Mouse (Mus musculus) liver, embryonic 11.5 days (tissue): ENCODE results near the gene Tbc1d2. TPM values are rescaled to one million over a fixed set of nuclear protein-coding genes. Genes with fewer than 3 reads are reported as not detected.

Source experiments
- ATAC-seq: fragments of 200-750 bp; cut with Nextera tagmentation; replicated peaks from 2 replicates; pipeline ENCODE4 v1.8.0; 2017; ENCODE audit warnings: moderate number of reproducible peaks, mild to moderate bottlenecking, moderate TSS enrichment, moderate library complexity; ENCODE audit not compliant: low FRiP score
- DNase-seq: peaks from one replicate; pipeline ENCODE4 v3.0.0-alpha.2; 2017; ENCODE audit warnings: low spot score
- H3K27ac ChIP-seq: fragments of 300-500 bp; sonication (generic); 2 replicates; pipeline ENCODE4 v1.5.1; 2014; ENCODE audit warnings: mild to moderate bottlenecking, low read depth, low read length, control low read depth
- H3K27me3 ChIP-seq: fragments of 300-500 bp; sonication (generic); replicated peaks from 2 replicates; pipeline ENCODE4 v1.6.1; 2014; ENCODE audit warnings: low read length, mixed read lengths; ENCODE audit not compliant: control insufficient read depth, insufficient read depth
- H3K36me3 ChIP-seq: fragments of 300-500 bp; sonication (generic); 2 replicates; pipeline ENCODE4 v1.6.1; 2014; ENCODE audit warnings: mild to moderate bottlenecking, low read length, moderate library complexity, mixed read lengths; ENCODE audit not compliant: control insufficient read depth, insufficient read depth
- H3K4me1 ChIP-seq: fragments of 300-500 bp; sonication (generic); replicated peaks from 2 replicates; pipeline ENCODE4 v1.6.1; 2014; ENCODE audit warnings: low read length, mixed read lengths; ENCODE audit not compliant: control insufficient read depth, insufficient read depth
- H3K4me2 ChIP-seq: fragments of 300-500 bp; sonication (generic); 2 replicates; pipeline ENCODE4 v1.6.1; 2014; ENCODE audit warnings: mild to moderate bottlenecking, control low read depth, moderate library complexity
- H3K4me3 ChIP-seq: fragments of 300-500 bp; sonication (generic); 2 replicates; pipeline ENCODE4 v1.5.1; 2014; ENCODE audit warnings: low read depth, low read length, control low read depth
- H3K9ac ChIP-seq: fragments of 300-500 bp; sonication (generic); 2 replicates; pipeline ENCODE4 v1.6.1; 2014; ENCODE audit warnings: low read depth, low read length, control low read depth
- H3K9me3 ChIP-seq: fragments of 300-500 bp; sonication (generic); 2 replicates; pipeline ENCODE4 v1.6.1; 2016; ENCODE audit warnings: low read length, inconsistent platforms, mixed read lengths; ENCODE audit not compliant: control insufficient read depth
- WGBS: fragments of 180-500 bp; shearing (Covaris S2); extraction: QIAGEN DNeasy Blood & Tissue Kit; methylation state at CpG from one replicate; pipeline ENCODE4 v1.1.7; 2014; 5-methylcytosine and 5-hydroxymethylcytosine counted together
- polyA plus RNA-seq: library from polyadenylated mRNA; unstranded; fragments of >200 nt; fragmentation: Nextera tagmentation; extraction: Ambion mirVana; gene quantifications from 2 replicates; pipeline ENCODE4 v1.2.1, GENCODE M21; 2014

The Tbc1d2 gene
- polyA plus RNA-seq, 1 experiment from 2014 or later: 0.58 TPM

DNA sequence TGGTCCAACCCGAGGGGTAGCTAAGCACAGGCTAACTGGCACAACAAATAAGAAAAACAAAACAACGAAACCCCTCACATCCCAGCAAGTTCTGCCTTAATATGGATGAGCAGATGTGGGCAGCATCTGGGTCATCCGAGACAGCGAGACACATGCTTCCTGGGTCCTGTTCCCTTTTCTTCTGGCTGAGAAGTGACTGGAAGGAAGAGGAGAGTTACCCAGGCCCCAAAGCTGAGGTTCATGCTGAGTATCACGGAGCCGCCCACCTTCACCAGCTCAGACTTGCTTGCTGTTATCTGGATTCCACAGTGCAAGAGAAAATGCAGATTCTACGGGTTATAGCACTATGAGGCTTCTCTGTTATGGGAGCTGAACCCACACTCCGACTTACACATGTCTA lies 29.1 kb downstream of the Tbc1d2 start:
- Histone ChIP-seq H3K27me3 (peaks cover 3% of the 10 kb centered on the region), H3K4me2 (peak overlapping the region; percentile 61), H3K9ac (no peak overlapping the region), H3K4me3 (peak overlapping the region; percentile 35; the same call in 1 of the 2 replicates), H3K4me1 (peaks cover 11% of the 10 kb centered on the region; the same call in 1 of the 2 replicates), H3K27ac (no peak overlapping the region), H3K9me3 (no peaks in the 10 kb centered on the region), H3K36me3 (no peaks in the 10 kb centered on the region)
- 58% methylated on average over 8 of the region's 8 CpGs for WGBS
- DNase-seq (no peak), ATAC-seq (no peak)

DNA sequence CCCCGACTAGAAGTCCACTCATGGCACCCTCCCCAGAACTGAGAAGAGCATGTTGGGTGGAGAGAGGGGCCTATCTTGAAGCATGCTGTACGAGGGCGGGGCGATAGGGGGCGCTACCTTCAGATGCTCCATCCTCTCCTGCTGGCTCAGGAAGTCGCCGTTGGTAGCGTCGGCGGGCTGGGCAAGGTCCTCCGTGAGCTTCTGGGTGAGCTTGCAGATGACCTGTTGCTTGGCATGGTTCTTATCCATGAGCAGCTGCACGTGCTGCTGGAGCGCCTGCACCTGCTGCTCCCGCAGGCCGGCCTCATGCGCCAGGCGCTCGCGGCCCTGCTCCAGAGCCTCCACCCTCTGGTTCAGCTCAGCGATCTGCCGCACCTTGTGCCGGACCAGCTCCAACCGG lies 29.7 kb downstream of the Tbc1d2 start:
- peak; percentile 63 for DNase-seq
- Histone ChIP-seq H3K27me3 (peaks cover 3% of the 10 kb centered on the region), H3K4me3 (peak overlapping the region; percentile 35)

DNA sequence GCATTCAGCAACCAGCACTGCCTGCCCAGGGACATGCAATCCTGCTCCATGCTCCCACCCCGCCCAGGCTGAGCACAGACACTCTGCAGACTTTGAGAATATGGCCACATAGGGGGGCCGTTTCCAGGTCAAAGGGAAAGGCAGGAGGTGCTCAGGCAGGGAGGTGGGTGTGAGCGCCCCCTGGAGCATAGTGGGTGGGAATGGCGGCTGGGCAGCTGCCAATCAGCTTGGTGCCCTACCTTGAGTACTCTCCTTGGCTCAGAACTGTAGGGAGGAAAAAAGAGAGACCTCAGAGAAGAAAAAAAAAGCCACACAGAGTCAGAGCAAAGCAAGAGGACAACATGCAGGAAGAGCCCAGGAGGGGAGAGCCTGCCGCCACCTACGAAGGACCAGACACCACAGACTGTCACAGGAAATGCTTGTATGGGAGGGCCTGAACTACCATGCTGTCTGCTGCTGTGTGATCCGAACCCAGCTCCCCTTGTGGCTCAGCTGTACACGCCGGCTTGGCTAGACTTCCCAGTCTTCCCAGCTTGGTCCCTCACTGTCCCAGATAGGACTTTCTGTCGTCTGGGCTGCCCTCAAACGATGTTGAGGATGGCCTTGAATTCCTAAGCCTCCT lies 31.7 kb downstream of the Tbc1d2 start:
- H3K4me1 ChIP-seq: peaks cover 20% of the 10 kb centered on the region
- no peaks in the 10 kb centered on the region for H3K9me3 ChIP-seq
- no peak overlapping the region for H3K4me2 ChIP-seq
- DNase-seq (no peak), ATAC-seq (no peak)
- H3K27me3 ChIP-seq: peaks cover 7% of the 10 kb centered on the region
- no peak overlapping the region for H3K4me3 ChIP-seq
- H3K36me3 ChIP-seq: no peaks in the 10 kb centered on the region
- no peak overlapping the region for H3K27ac ChIP-seq
- H3K9ac ChIP-seq: no peak overlapping the region
- 46% methylated on average over 11 of the region's 11 CpGs for WGBS

More for the DNA sequence above, 29.7 kb downstream of the Tbc1d2 start:
- no peaks in the 10 kb centered on the region for H3K36me3 ChIP-seq
- H3K9ac ChIP-seq: 0 out of 2 replicates have a peak overlapping the region, but pooled peaks have one; percentile 17
- peak; percentile 63 for ATAC-seq
- peaks cover 11% of the 10 kb centered on the region; the same call in 1 of the 2 replicates for H3K4me1 ChIP-seq
- peak overlapping the region; percentile 61 for H3K4me2 ChIP-seq
- H3K9me3 ChIP-seq: no peaks in the 10 kb centered on the region
- no peak overlapping the region for H3K27ac ChIP-seq
- 15% methylated on average over 23 of the region's 23 CpGs for WGBS

DNA sequence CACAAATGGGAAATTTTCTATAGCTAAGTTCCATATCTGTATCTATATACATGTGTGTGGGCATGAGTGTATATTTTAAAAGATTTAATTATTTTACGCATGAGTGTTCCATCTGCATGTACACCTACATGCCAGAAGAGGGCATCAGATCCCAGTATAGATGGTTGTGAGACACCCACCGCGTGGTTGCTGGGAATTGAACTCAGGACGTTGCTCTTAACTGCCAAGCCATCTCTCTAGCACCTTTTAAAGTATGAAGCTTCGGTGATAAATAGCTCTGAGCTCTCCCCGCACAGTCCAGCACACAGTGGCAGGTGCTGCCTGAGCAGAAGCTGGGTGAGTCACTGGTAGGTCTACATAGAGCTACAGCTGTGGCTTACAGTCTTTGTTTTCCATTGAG lies 32.6 kb downstream of the Tbc1d2 start:
- Histone ChIP-seq H3K27me3 (peaks cover 7% of the 10 kb centered on the region), H3K9me3 (no peaks in the 10 kb centered on the region), H3K4me3 (no peak overlapping the region), H3K4me1 (peaks cover 21% of the 10 kb centered on the region), H3K4me2 (no peak overlapping the region), H3K36me3 (no peaks in the 10 kb centered on the region), H3K27ac (no peak overlapping the region), H3K9ac (no peak overlapping the region)
- WGBS: 62% methylated on average over 6 of the region's 6 CpGs
- no peak for DNase-seq
- ATAC-seq: no peak

DNA sequence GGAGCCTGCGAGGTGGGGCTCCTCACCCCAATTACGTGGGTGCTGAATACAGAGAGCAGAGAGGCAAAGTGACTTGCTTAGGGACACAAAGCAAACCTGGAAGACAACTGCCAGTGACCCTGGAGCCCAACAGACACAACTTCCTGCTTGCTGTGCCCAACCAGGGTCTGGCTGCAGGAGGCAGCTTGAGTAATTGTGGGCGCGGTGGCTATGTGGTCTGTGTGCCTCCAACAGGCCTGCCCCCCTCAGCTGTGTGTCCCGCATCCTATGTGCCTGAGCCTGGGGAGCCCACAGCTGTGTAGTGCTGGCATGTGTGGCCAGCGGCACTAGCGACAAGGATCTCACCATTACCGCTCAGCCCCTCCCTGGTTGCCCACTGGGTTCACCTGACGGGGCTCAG lies 35.4 kb downstream of the Tbc1d2 start:
- WGBS: 51% methylated on average over 9 of the region's 9 CpGs
- no peaks in the 10 kb centered on the region for H3K9me3 ChIP-seq
- no peak overlapping the region for H3K4me2 ChIP-seq
- no peaks in the 10 kb centered on the region for H3K36me3 ChIP-seq
- peaks cover 11% of the 10 kb centered on the region for H3K4me1 ChIP-seq
- ATAC-seq (no peak), DNase-seq (no peak)
- peaks cover 5% of the 10 kb centered on the region for H3K27me3 ChIP-seq
- H3K4me3 ChIP-seq: no peak overlapping the region
- H3K9ac ChIP-seq: no peak overlapping the region
- no peak overlapping the region for H3K27ac ChIP-seq

DNA sequence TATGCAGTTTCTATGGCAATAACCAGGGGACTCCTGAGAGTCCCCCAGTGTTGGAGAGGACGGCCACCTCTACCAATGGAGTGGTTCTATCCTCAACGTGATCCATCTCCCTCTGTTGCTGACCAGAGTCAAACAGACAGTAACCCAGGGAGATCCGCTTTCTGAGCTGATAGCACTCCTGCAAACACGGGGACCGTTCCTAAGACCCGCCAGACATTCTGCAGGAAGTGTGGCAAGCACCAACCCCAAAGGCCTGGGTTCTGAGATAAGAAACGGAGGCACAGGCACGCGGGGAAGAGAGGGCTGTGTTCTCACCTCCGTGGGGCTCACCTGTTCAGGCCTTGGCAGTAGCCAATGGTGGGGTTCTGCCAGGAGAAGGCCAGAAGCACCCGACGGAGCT lies 36.4 kb downstream of the Tbc1d2 start:
- Histone ChIP-seq H3K27ac (no peak overlapping the region), H3K4me2 (no peak overlapping the region), H3K27me3 (peaks cover 6% of the 10 kb centered on the region; the same call in 1 of the 2 replicates), H3K9me3 (no peaks in the 10 kb centered on the region), H3K36me3 (no peaks in the 10 kb centered on the region), H3K9ac (no peak overlapping the region), H3K4me1 (peaks cover 11% of the 10 kb centered on the region), H3K4me3 (no peak overlapping the region)
- WGBS: 34% methylated on average over 12 of the region's 12 CpGs
- ATAC-seq (no peak), DNase-seq (no peak)

DNA sequence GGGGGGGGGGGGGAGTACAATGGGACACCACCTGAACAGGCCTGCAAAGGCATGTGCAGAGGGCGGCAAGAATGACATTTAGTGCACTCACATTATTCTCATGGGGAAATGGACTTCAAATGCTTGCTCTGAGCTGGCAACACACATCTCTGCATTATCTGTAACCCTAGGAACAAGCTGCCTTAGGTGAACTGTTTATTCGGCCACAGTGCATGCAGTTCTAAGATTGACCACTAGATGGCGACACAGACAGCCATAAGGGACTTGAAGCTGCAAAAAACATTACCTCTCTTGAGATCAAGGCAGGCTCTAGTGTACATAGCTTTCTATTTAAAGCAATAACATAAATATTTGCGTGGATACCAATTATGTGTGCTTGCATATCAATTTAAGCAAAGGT lies 38.8 kb downstream of the Tbc1d2 start:
- WGBS: 3% methylated on average over 4 of the region's 4 CpGs
- H3K27me3 ChIP-seq: peaks cover 7% of the 10 kb centered on the region; the same call in 1 of the 2 replicates

DNA sequence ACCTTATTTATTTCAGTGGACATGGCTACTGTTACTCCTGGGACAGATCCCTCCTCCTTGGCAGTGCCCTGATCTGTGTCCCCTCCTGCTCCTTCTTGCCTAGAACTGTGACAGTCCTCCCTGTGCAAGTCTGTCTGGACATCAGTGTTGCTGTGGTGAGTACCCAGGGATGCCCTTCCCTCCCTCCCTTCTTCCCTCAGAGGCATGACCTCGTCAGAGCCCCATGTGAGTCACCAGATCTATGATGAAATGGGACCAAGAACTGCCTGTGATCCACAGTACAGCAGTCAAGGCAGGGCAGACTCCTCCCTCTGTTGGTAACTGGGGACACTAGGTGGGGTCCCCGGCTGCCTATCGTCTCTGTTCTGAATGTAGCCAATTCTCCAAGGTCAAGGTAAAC lies 42.4 kb downstream of the Tbc1d2 start:
- H3K27me3 ChIP-seq: peaks cover 3% of the 10 kb centered on the region

More for the DNA sequence above, 38.8 kb downstream of the Tbc1d2 start:
- Histone ChIP-seq H3K4me3 (no peak overlapping the region), H3K4me1 (peaks cover 11% of the 10 kb centered on the region), H3K36me3 (no peaks in the 10 kb centered on the region), H3K9ac (no peak overlapping the region), H3K9me3 (no peaks in the 10 kb centered on the region), H3K27ac (no peak overlapping the region), H3K4me2 (no peak overlapping the region)
- 0 out of 2 replicates have a peak, but pooled peaks have one; percentile 34 for ATAC-seq
- peak; percentile 77 for DNase-seq

DNA sequence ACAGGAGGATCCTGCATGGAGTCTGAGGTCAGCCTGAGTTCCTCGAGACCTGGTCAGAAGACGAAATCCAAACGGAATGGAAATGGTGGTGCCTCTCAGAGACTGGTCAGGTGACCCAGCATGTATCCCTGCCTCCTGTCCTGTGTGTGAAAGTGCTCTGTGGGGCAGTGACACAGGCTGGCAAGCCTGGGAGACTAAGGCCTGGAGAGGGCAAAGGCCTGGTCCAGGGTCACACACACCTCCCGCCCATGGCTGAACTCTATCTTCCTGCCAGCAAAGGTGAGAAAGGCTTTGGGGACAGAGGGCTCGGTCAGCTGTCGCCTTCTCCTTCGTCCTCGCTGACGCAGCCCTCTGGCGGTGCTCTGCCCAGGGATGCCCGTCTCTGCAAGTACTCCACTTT lies 44.6 kb downstream of the Tbc1d2 start:
- DNase-seq: no peak
- ATAC-seq: no peak
- H3K36me3 ChIP-seq: no peaks in the 10 kb centered on the region
- WGBS: 64% methylated on average over 11 of the region's 11 CpGs
- no peak overlapping the region for H3K9ac ChIP-seq
- no peak overlapping the region for H3K4me3 ChIP-seq
- H3K27me3 ChIP-seq: peaks cover 21% of the 10 kb centered on the region
- H3K9me3 ChIP-seq: no peaks in the 10 kb centered on the region
- peaks cover 7% of the 10 kb centered on the region; the same call in 1 of the 2 replicates for H3K4me1 ChIP-seq
- H3K4me2 ChIP-seq: no peak overlapping the region
- H3K27ac ChIP-seq: no peak overlapping the region

More for the DNA sequence above, 42.4 kb downstream of the Tbc1d2 start:
- no peak overlapping the region for H3K9ac ChIP-seq
- DNase-seq (no peak), ATAC-seq (no peak)
- no peak overlapping the region for H3K27ac ChIP-seq
- H3K36me3 ChIP-seq: no peaks in the 10 kb centered on the region
- whole genome bisulfite sequencing: 78% methylated on average over 3 of the region's 3 CpGs
- no peaks in the 10 kb centered on the region for H3K9me3 ChIP-seq
- H3K4me3 ChIP-seq: no peak overlapping the region
- no peak overlapping the region for H3K4me2 ChIP-seq
- H3K4me1 ChIP-seq: peaks cover 2% of the 10 kb centered on the region; the same call in 1 of the 2 replicates
